Mouse (Mus musculus) heart, postnatal 36 days (tissue): ENCODE measurements at regions not wholly inside any gene's neighbourhood (a gene's known extent, or its start where the extent isn't known, plus 50 kb on each side); places are given as distances from the start of the nearest gene placed in this dataset.
A peak's percentile ranks its signal among the peaks of the same experiment; 100 is the strongest.

ENCODE experiments used
- DNase-seq, 2 experiments: peaks; one replicate each; pipeline ENCODE4 v3.0.0; 2021 to 2022
- intact Hi-C: fragments of 180-260 bp; cut with DNase I; formaldehyde crosslinking; loops from one replicate; pipeline ENCODE4 v1.15.1; 2025

DNA sequence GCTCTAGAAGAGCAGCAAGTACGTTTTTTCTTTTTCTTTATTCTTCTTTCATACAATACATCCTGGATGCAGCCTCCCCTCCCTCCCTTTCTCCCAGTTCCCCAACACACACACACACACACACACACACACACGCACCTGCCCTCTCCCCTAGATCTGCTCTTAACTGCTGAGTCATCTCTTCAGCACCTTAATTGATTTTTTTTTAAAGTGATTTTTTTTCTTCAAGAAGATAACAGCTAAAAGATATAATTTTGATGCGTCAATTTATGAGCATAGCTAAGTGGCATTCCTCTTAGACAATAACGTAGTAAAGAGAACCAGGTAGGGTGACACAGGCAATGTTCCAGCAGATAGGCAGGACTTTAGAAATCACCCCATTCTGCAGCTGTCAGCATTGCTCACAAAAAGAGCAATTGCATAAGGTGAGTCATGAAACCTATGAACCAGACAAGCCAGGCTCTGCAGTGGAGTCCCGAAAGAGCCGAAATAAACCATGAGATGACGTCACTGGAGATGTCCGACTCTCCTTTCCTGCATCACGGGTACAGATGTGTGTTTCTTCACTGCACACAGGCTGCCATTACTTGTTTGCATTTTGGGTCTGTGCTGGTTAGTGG lies 63.9 kb upstream of the Tnrc6a start:
- no peak for DNase-seq
- intact Hi-C loops = no loop called here

GRCm38 (mm10) chr7:123063264-123064011 lies 60.2 kb upstream of the Tnrc6a start:
- intact Hi-C loops = no loop called here
- DNase-seq = peak; percentile 8 to 14

DNA sequence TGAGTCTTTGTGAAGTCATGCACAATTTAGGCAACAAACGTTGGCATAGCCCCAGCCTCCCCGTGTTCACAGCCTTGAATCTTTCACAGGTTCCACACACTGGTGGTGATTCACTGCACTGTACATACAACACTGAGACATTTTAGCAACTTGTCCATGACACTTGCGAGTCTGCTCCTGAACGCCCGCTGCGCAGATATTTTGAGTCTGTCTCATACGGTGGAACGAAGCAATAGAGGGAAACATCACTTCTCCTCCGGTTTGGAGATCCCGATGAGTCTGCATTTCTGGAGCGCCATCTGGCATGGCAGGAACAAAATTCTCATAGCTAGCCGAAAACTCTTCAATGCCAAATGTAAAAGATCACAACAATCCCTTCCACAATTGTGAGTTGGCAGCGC lies 57.7 kb upstream of the Tnrc6a start:
- DNase-seq = peak; percentile 32 to 34
- intact Hi-C loops = no loop called here

DNA sequence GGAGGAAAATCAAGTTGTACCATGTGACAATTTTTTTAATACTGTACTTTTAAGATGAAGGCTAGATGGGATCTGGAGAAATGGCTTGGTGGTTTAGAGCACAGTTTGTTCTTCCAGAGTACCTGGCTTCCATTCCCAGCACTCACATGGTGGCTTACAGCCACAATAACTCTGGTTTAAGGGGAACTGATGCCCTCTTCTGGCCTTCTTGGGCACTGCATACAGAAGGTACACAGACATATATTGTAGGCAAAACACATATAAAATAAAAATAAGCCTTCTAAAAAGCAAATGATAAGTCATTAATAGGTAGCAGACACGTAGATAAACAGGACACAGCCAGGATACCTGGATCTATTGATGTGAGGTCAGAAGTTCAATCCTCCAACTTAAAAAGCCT lies 56.3 kb upstream of the Tnrc6a start:
- intact Hi-C loops = no loop called here

GRCm38 (mm10) chr7:123068241-123068640 lies 55.4 kb upstream of the Tnrc6a start:
- no peak for DNase-seq
- intact Hi-C loops = no loop called here

More for the DNA sequence above, 56.3 kb upstream of the Tnrc6a start:
- no peak for DNase-seq

- peak; percentile 25 to 26 for DNase-seq
Measured at GRCm38 (mm10) chr7:123068715-123069273, 54.9 kb upstream of the Tnrc6a start.

GRCm38 (mm10) chr7:123069280-123069679 lies 54.4 kb upstream of the Tnrc6a start:
- intact Hi-C loops = no loop called here

More at GRCm38 (mm10) chr7:123068715-123069273, 54.9 kb upstream of the Tnrc6a start:
- intact Hi-C loops = no loop called here

GRCm38 (mm10) chr7:123070861-123071260 lies 52.8 kb upstream of the Tnrc6a start:
- DNase-seq = no peak
- intact Hi-C loops = no loop called here

More at GRCm38 (mm10) chr7:123069280-123069679, 54.4 kb upstream of the Tnrc6a start:
- peak in 1 of 2 experiments; percentile 10 for DNase-seq
